Mouse (Mus musculus) adipose tissue, adult 10 weeks (tissue): ENCODE results near the gene Pfkfb3. TPM values are rescaled to one million over a fixed set of nuclear protein-coding genes. Genes with fewer than 3 reads are reported as not detected.

Source experiments
- polyA plus RNA-seq: library from polyadenylated mRNA; stranded (reverse); fragments of 350-450 nt; fragmentation: Illumina TruSeq; extraction: RNeasy Lipid Tissue Mini Kit (QIAGEN cat#74804); gene quantifications from one replicate; pipeline ENCODE4 v1.2.3, GENCODE M21; 2014; ENCODE audit warnings: low read depth, low replicate concordance

Pfkfb3 gene
- 152 TPM for polyA plus RNA-seq

GRCm38 (mm10) chr2:11553471-11554400 is at the start of gene Pfkfb3:
TSS of gene Pfkfb3 (minus strand) at chr2:11554077.

Other genes starting within 250 kb of the Pfkfb3 start
- 77.3 TPM for gene Rbm17, start 50.1 kb upstream of the Pfkfb3 start, polyA plus RNA-seq
- gene Gm17490, start 72.2 kb upstream of the Pfkfb3 start, polyA plus RNA-seq, result not detected
- 1.3 TPM for gene Il2ra, start 88.7 kb upstream of the Pfkfb3 start, polyA plus RNA-seq
- 31.7 TPM for gene Il15ra, start 151.2 kb upstream of the Pfkfb3 start, polyA plus RNA-seq
- 67.9 TPM for gene Fbh1, start 223.5 kb upstream of the Pfkfb3 start, polyA plus RNA-seq
- gene Ankrd16, start 223.8 kb upstream of the Pfkfb3 start, polyA plus RNA-seq, result 55.8 TPM